Mouse (Mus musculus) MEL (cell line): ENCODE data around the gene Rora. TPM values are rescaled to one million over a fixed set of nuclear protein-coding genes. Genes with fewer than 3 reads are reported as not detected.

Source experiments
- DNase-seq: peaks from one replicate; pipeline ENCODE4 v3.0.0; 2011; ENCODE audit warnings: low read depth, low spot score
- H3K27ac ChIP-seq: 2 replicates; pipeline ENCODE4 v1.5.1; 2012; ENCODE audit warnings: low read depth, mild to moderate bottlenecking, control low read depth, low read length, moderate library complexity; ENCODE audit not compliant: control insufficient read depth
- H3K27me3 ChIP-seq, 2 experiments: fragments of 150-350 bp in 1 of 2; sonication (generic) in 1 of 2; 2 replicates each; pipeline ENCODE4 v1.6.1; 2012; ENCODE audit warnings: low read length in 2 of 2, mild to moderate bottlenecking in 2 of 2, improper control_type of control experiment in 1 of 2, moderate library complexity in 1 of 2; ENCODE audit not compliant: insufficient read depth in 2 of 2, control insufficient read depth in 1 of 2
- H3K36me3 ChIP-seq, 2 experiments: 2 replicates each; pipeline ENCODE4 v1.6.1; 2012 to 2014; ENCODE audit warnings: low read length in 2 of 2, improper control_type of control experiment in 1 of 2, inconsistent platforms in 1 of 2, mild to moderate bottlenecking in 1 of 2; ENCODE audit not compliant: insufficient read depth in 2 of 2, control insufficient read depth in 1 of 2
- H3K4me1 ChIP-seq, 2 experiments: fragments of 150-350 bp in 1 of 2; sonication (generic) in 1 of 2; 2 replicates each; pipeline ENCODE4 v1.6.1; 2012; ENCODE audit warnings: low read length in 2 of 2, improper control_type of control experiment in 1 of 2, mild to moderate bottlenecking in 1 of 2; ENCODE audit not compliant: insufficient read depth in 2 of 2, control insufficient read depth in 1 of 2
- H3K4me3 ChIP-seq, 2 experiments: fragments of 150-350 bp in 1 of 2; sonication (generic) in 1 of 2; 2 replicates each; pipeline ENCODE4 v1.5.1; 2012; ENCODE audit warnings: low read depth in 2 of 2, low read length in 2 of 2, mild to moderate bottlenecking in 2 of 2, moderate library complexity in 2 of 2, control low read depth in 1 of 2, improper control_type of control experiment in 1 of 2; ENCODE audit not compliant: control insufficient read depth in 1 of 2, insufficient read depth in 1 of 2
- H3K79me2 ChIP-seq: 2 replicates; pipeline ENCODE4 v1.6.1; 2012; ENCODE audit warnings: mild to moderate bottlenecking, low read length, moderate library complexity; ENCODE audit not compliant: control insufficient read depth, poor library complexity, insufficient read depth
- H3K9ac ChIP-seq: 2 replicates; pipeline ENCODE4 v1.6.1; 2012; ENCODE audit warnings: low read depth, mild to moderate bottlenecking, control low read depth, low read length, moderate library complexity; ENCODE audit not compliant: control insufficient read depth, poor library complexity, severe bottlenecking
- H3K9me3 ChIP-seq: fragments of 150-350 bp; sonication (generic); replicated peaks from 2 replicates; pipeline ENCODE4 v1.6.1; 2012; ENCODE audit warnings: mild to moderate bottlenecking, low read length, improper control_type of control experiment, moderate library complexity; ENCODE audit not compliant: insufficient read depth
- BHLHE40 ChIP-seq: IDR thresholded peaks from 2 replicates; pipeline ENCODE4 v1.6.1; 2012; ENCODE audit warnings: low read depth, mild to moderate bottlenecking, inconsistent platforms, low read length, improper control_type of control experiment, borderline replicate concordance
- CHD2 ChIP-seq: IDR thresholded peaks from 2 replicates; pipeline ENCODE4 v1.6.1; 2011; ENCODE audit warnings: low read length, improper control_type of control experiment
- GABPA ChIP-seq: IDR thresholded peaks from 2 replicates; pipeline ENCODE4 v1.6.1; 2012; ENCODE audit warnings: low read depth, mild to moderate bottlenecking, inconsistent platforms, low read length, improper control_type of control experiment, moderate library complexity
- HCFC1 ChIP-seq: IDR thresholded peaks from 2 replicates; pipeline ENCODE4 v1.6.1; 2012; ENCODE audit warnings: low read depth, mild to moderate bottlenecking, inconsistent platforms, low read length, improper control_type of control experiment, moderate library complexity
- JUND ChIP-seq: IDR thresholded peaks from 2 replicates; pipeline ENCODE4 v1.6.1; 2011; ENCODE audit warnings: low read depth, mild to moderate bottlenecking, improper control_type of control experiment, low read length
- KAT2A ChIP-seq: conservative IDR thresholded peaks from 2 replicates; pipeline ENCODE4 v1.6.1; 2012; ENCODE audit warnings: low read depth, low read length, improper control_type of control experiment, inconsistent platforms
- MAFK ChIP-seq: IDR thresholded peaks from 2 replicates; pipeline ENCODE4 v1.6.1; 2011; ENCODE audit warnings: low read depth, mild to moderate bottlenecking, low read length, improper control_type of control experiment, borderline replicate concordance
- MAX ChIP-seq: IDR thresholded peaks from 2 replicates; pipeline ENCODE4 v1.6.1; 2011; ENCODE audit warnings: low read length, improper control_type of control experiment
- MAZ ChIP-seq: IDR thresholded peaks from 2 replicates; pipeline ENCODE4 v1.6.1; 2012; ENCODE audit warnings: low read depth, mild to moderate bottlenecking, inconsistent platforms, low read length, improper control_type of control experiment
- MYB ChIP-seq: IDR thresholded peaks from 2 replicates; pipeline ENCODE4 v1.6.1; 2011; ENCODE audit warnings: mild to moderate bottlenecking, low read depth, low read length, improper control_type of control experiment
- NELFE ChIP-seq: IDR thresholded peaks from 2 replicates; pipeline ENCODE4 v1.6.1; 2011; ENCODE audit warnings: low read depth, low read length, improper control_type of control experiment
- NRF1 ChIP-seq: IDR thresholded peaks from 2 replicates; pipeline ENCODE4 v1.6.1; 2014; ENCODE audit warnings: low read depth, mild to moderate bottlenecking, inconsistent platforms, low read length, improper control_type of control experiment, moderate library complexity; ENCODE audit not compliant: poor library complexity, insufficient read depth, severe bottlenecking
- POLR2AphosphoS2 ChIP-seq: IDR thresholded peaks from 2 replicates; pipeline ENCODE4 v1.6.1; 2011; ENCODE audit warnings: low read length, improper control_type of control experiment
- POLR2AphosphoS5 ChIP-seq: IDR thresholded peaks from 2 replicates; pipeline ENCODE4 v1.6.1; 2012; ENCODE audit warnings: low read depth, borderline replicate concordance, mild to moderate bottlenecking, inconsistent platforms, low read length, moderate library complexity, mixed read lengths
- SIN3A ChIP-seq: IDR thresholded peaks from 2 replicates; pipeline ENCODE4 v1.6.1; 2012; ENCODE audit warnings: low read length, improper control_type of control experiment, inconsistent platforms
- SMC3 ChIP-seq: IDR thresholded peaks from 2 replicates; pipeline ENCODE4 v1.6.1; 2011; ENCODE audit warnings: low read depth, low read length, improper control_type of control experiment
- TAL1 ChIP-seq: IDR thresholded peaks from 2 replicates; pipeline ENCODE4 v1.6.1; 2012; ENCODE audit warnings: mild to moderate bottlenecking, inconsistent platforms, low read length, moderate library complexity, mixed read lengths
- TCF12 ChIP-seq: IDR thresholded peaks from 2 replicates; pipeline ENCODE4 v1.6.1; 2014; ENCODE audit warnings: low read depth, mild to moderate bottlenecking, inconsistent platforms, low read length, improper control_type of control experiment, moderate library complexity
- UBTF ChIP-seq: IDR thresholded peaks from 2 replicates; pipeline ENCODE4 v1.6.1; 2012; ENCODE audit warnings: low read depth, mild to moderate bottlenecking, inconsistent platforms, low read length, improper control_type of control experiment, moderate library complexity, borderline replicate concordance; ENCODE audit not compliant: insufficient read depth
- USF2 ChIP-seq, 2 experiments: IDR thresholded peaks; 2 replicates each; pipeline ENCODE4 v1.6.1; 2011 to 2012; ENCODE audit warnings: improper control_type of control experiment in 2 of 2, low read length in 2 of 2, borderline replicate concordance in 1 of 2, inconsistent platforms in 1 of 2, low read depth in 1 of 2, mild to moderate bottlenecking in 1 of 2; ENCODE audit not compliant: insufficient read depth in 1 of 2
- ZKSCAN1 ChIP-seq: IDR thresholded peaks from 2 replicates; pipeline ENCODE4 v1.6.1; 2012; ENCODE audit warnings: low read depth, mild to moderate bottlenecking, inconsistent platforms, low read length, improper control_type of control experiment, moderate library complexity
- ZMIZ1 ChIP-seq: IDR thresholded peaks from 2 replicates; pipeline ENCODE4 v1.6.1; 2012; ENCODE audit warnings: low read depth, mild to moderate bottlenecking, inconsistent platforms, low read length, improper control_type of control experiment, moderate library complexity
- polyA plus RNA-seq, 2 experiments: library from polyadenylated mRNA; stranded (reverse) in 1 of 2; unstranded in 1 of 2; fragments of >175 nt in 1 of 2; fragments of >200 nt in 1 of 2; gene quantifications; 2 replicates each; pipeline versions ENCODE4 v1.2.1 to v1.2.4; 2012; ENCODE audit warnings: low replicate concordance in 2 of 2, low read depth in 1 of 2; ENCODE audit not compliant: insufficient read length in 2 of 2, insufficient read depth in 1 of 2, missing spikeins in 1 of 2
- total RNA-seq: library from RNA; depleted of rRNA; stranded (reverse); fragments of 300-350 nt; gene quantifications from 2 replicates; pipeline ENCODE4 v1.2.3, GENCODE M21; 2012

Gene Rora
- total and polyA plus RNA-seq, 3 experiments = not detected

- TF ChIP-seq TAL1 = no peak
- no peak for TF ChIP-seq MAZ
- no peak for TF ChIP-seq ZKSCAN1
- no peak for TF ChIP-seq MAFK
- TF ChIP-seq GABPA = no peak
- no peak for TF ChIP-seq TCF12
- TF ChIP-seq JUND = no peak
- no peak for TF ChIP-seq MYB
- no peak for TF ChIP-seq KAT2A
- no peak for TF ChIP-seq POLR2AphosphoS2
- TF ChIP-seq NELFE = no peak
- TF ChIP-seq UBTF = no peak
- no peak for TF ChIP-seq CHD2
- TF ChIP-seq SMC3 = no peak
- TF ChIP-seq NRF1 = no peak
- TF ChIP-seq SIN3A = no peak
- TF ChIP-seq BHLHE40 = no peak
- no peak for TF ChIP-seq USF2 (IDR thresholded peaks at IDR 0.05; ENCODE audit: borderline replicate concordance in 1 of 2, insufficient read depth in 1 of 2, low read depth in 1 of 2, low read length in 2 of 2)
- no peak for TF ChIP-seq ZMIZ1
- Histone ChIP-seq H3K4me3 (peak overlapping the region; percentile 81 to 92), H3K79me2 (peaks cover 13% of the 10 kb centered on the region), H3K27ac (peak overlapping the region; percentile 84), H3K9me3 (no peaks in the 10 kb centered on the region), H3K4me1 (peaks cover 4 to 5% of the 10 kb centered on the region in 2 experiments; a peak in 3 of 4 replicates), H3K27me3 (no peaks in the 10 kb centered on the region), H3K36me3 (peaks cover 0 to 10% of the 10 kb centered on the region in 2 experiments; a peak in 3 of 4 replicates), H3K9ac (peak overlapping the region; percentile 98)
- DNase-seq = no peak
Observed at GRCm38 (mm10) chr9:69398453-69398850, 744.9 kb downstream of the Rora start.

- Histone ChIP-seq H3K9me3 (no peaks in the 10 kb centered on the region), H3K9ac (no peak overlapping the region), H3K36me3 (peaks cover 0 to 6% of the 10 kb centered on the region in 2 experiments; a peak in 2 of 4 replicates), H3K27me3 (no peaks in the 10 kb centered on the region), H3K4me1 (no peaks in the 10 kb centered on the region), H3K79me2 (no peaks in the 10 kb centered on the region; the same call in 1 of the 2 replicates), H3K4me3 (no peak overlapping the region), H3K27ac (no peak overlapping the region)
- no peak for DNase-seq
- TF ChIP-seq MAX (no peak), POLR2AphosphoS5 (no peak), HCFC1 (no peak), MAZ (no peak), JUND (no peak), ZKSCAN1 (no peak)
Observed at GRCm38 (mm10) chr9:69404671-69405070, 751.1 kb downstream of the Rora start.
